Mouse (Mus musculus): Measurements from ENCODE around the gene Caskin1. TPM values are rescaled to one million over a fixed set of nuclear protein-coding genes. Genes with fewer than 3 reads are reported as not detected.

Gene Caskin1
- total RNA-seq, 2 experiments from 2014 or later = 1.6 TPM

DNA sequence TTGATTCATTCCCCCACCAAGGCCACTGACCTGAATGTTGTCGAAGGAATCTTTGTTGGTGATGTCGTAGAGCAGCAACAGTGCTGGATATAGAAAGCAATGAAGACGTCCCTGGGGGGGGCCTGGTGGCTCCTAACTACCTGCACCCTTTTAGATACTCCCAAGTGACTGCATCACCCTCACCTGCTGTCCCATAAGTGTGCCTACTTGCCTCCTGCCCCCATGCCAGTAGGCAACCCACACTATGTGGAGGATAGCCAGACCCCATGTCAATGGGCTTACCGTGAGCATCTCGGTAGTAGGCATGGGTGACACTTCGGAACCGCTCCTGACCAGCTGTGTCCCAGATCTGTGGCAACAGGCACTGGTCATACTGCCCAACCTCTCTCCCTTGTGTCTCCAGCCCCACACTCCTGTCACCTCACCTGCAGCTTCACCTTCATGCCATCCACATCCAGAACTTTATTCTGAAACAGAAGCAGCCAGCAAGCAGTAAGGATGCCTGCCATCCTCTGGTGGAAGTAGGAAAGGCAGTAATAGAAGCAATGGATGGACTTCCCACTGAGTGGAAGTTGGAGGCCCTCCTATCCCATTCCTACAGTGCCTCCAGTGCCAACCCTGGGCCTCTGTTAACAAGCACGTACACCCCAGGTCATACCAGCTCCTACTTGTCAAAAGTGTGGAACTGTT is 42.1 kb downstream of the Caskin1 start:
- DNase-seq (ENCODE audit: low spot score in 2 of 2) = no peak

- DNase-seq (ENCODE audit: low spot score in 2 of 2) = no peak
Observed at GRCm38 (mm10) chr17:24531064-24531463, 42.7 kb downstream of the Caskin1 start.

- DNase-seq (ENCODE audit: low spot score in 2 of 2) = no peak
Observed at GRCm38 (mm10) chr17:24532045-24532444, 43.6 kb downstream of the Caskin1 start.

- DNase-seq (ENCODE audit: low spot score in 2 of 2) = peak; percentile 64 to 81
Observed at GRCm38 (mm10) chr17:24533099-24533992, 44.9 kb downstream of the Caskin1 start.

GRCm38 (mm10) chr17:24534160-24534718 is 45.8 kb downstream of the Caskin1 start, which contains the start of gene Rab26:
TSS of gene Rab26 (minus strand) at chr17:24534210.
- DNase-seq (ENCODE audit: low spot score in 2 of 2) = no peak

GRCm38 (mm10) chr17:24535300-24535699 is 46.9 kb downstream of the Caskin1 start:
- no peak for DNase-seq (ENCODE audit: low spot score in 2 of 2)

DNA sequence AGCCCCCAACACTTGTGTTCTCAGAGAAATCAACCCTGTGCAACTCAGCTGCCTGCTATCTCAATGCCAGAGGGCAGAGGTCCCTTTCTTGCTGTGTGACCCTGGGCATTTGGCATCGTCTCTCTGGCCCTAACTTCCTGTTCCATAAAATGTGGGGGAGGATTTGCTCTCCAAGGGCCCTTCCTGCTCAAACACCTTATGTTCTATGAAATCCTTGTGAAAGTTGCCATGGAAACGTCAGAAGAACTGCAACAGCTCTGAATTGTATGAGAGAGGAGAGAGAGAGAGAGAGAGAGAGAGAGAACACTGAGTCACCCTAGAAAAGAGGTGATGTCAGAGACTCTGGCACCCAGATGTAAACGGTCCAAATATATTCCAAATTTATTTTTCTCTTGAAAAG is 49.1 kb downstream of the Caskin1 start:
- DNase-seq (ENCODE audit: low spot score in 2 of 2) = no peak

- no peak for DNase-seq (ENCODE audit: low spot score in 2 of 2)
Observed at GRCm38 (mm10) chr17:24538950-24539349, 50.5 kb downstream of the Caskin1 start.

DNA sequence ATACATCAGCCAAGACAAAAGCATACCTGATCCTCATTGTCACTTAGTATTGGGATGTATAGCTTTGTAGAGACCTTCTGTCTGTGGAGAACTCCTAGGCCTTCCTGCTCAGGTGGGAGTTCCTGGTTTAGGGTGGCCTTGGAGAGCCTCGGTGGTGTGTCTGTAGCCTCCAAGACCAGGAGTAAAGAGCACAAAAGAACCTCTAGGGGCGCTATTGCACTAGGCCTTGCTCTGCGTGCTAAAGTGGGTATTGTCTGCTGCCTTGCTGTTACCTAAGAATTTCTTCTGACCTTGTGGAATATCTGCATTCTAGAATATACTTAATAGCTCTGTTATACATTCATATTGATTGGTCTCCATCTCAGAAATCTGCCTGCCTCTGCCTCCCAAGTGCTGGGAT is 52.0 kb downstream of the Caskin1 start:
- DNase-seq (ENCODE audit: low spot score in 2 of 2) = no peak

DNA sequence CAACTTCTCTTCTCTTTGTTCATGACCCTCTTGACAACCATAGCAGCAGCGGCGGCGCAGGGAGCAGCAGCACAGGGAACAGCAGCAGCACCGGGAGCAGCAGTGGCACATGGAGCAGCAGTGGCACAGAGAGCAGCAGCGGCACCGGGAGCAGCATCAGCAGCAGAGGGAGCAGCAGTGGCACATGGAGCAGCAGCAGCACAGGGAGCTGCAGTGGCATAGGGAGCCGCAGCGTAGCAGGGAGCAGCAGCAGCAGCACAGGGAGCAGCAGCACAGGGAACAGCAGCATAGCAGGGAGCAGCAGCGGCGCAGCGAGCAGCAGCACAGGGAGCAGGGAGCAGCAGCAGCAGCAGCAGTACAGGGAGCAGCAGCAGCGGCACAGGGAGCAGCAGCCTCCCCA is 56.2 kb downstream of the Caskin1 start:
- no peak for DNase-seq (ENCODE audit: low spot score in 2 of 2)

DNA sequence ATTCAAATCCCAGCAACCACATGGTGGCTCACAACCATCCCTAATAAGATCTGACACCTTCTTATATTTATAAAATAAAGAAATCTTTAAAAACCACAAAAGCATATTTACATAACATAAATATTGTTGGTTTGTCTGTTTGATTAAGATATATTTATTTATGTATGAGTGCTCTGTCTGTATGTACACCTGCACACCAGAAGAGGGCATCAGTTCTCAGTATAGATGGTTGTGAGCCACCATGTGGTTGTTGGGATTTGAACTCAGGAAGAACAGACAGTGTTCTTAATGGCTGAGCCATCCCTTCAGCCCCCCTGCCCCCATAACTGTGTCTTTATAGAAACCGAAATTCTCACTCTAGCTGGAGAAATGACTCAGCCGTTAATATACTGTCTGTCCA is 56.8 kb downstream of the Caskin1 start:
- no peak for DNase-seq (ENCODE audit: low spot score in 2 of 2)

GRCm38 (mm10) chr17:24546234-24546633 is 57.8 kb downstream of the Caskin1 start:
- no peak for DNase-seq (ENCODE audit: low spot score in 2 of 2)

DNA sequence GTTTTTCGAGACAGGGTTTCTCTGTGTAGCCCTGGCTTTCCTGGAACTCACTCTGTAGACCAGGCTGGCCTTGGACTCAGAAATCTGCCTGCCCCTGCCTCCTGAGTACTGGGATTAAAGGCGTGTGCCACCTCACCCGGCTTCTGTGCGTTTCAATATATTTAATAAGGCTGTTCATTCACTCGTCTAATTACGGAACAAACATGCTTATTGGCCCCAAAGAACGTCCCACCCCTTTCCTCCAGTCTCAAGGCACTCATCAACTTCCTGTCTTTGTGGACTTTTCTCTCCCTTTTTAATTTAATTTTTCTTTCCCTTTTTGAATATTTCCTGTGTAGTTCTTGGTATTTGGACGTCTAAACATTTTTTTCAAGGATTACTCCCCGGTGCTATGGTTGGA is 60.0 kb downstream of the Caskin1 start:
- no peak for DNase-seq (ENCODE audit: low spot score in 2 of 2)

- peak in 1 of 2 experiments; percentile 43 for DNase-seq (ENCODE audit: low spot score in 2 of 2)
Observed at GRCm38 (mm10) chr17:24548921-24549617, 60.7 kb downstream of the Caskin1 start.

- peak; percentile 97 to 98 for DNase-seq (ENCODE audit: low spot score in 2 of 2)
Observed at GRCm38 (mm10) chr17:24549618-24550415, 61.4 kb downstream of the Caskin1 start, which contains the start of gene Pkd1. TSS of gene Pkd1 (plus strand) at chr17:24549834.

- DNase-seq (ENCODE audit: low spot score in 2 of 2) = peak; percentile 63 to 86
Observed at GRCm38 (mm10) chr17:24550416-24551049, 62.1 kb downstream of the Caskin1 start.

DNA sequence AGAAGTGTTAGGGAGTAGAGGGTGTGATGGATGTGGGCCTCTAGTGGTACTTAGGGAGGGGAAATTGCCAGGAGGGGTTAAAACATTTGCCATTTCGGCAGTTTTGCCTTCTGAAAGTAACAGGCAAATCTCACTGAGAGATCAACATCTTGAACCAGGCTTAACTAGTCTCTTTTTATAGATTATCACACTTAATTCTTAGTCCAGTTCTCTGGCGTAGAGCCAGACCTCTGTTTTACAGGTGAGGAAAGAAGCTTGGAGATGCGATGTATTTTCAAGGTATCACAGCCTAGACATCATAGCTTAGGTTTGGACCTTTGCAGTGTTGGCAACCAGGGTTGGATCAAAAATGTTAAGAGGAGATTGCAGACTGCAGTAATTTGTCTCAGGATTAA is 62.6 kb downstream of the Caskin1 start:
- DNase-seq (ENCODE audit: low spot score in 2 of 2) = peak in 1 of 2 experiments; percentile 7

GRCm38 (mm10) chr17:24557091-24557490 is 68.7 kb downstream of the Caskin1 start:
- peak; percentile 15 to 51 for DNase-seq (ENCODE audit: low spot score in 2 of 2)

Data from gastrocnemius, postnatal 4 days (tissue).